Mouse (Mus musculus) neural tube, embryonic 14.5 days (tissue): ENCODE results near the gene Aif1. TPM values are rescaled to one million over a fixed set of nuclear protein-coding genes. Genes with fewer than 3 reads are reported as not detected.

Source experiments
- ATAC-seq: fragments of 200-750 bp; cut with Nextera tagmentation; 2 replicates; pipeline ENCODE4 v1.8.0; 2017; ENCODE audit warnings: low read depth, mild to moderate bottlenecking, moderate TSS enrichment, moderate library complexity
- H3K27ac ChIP-seq: fragments of 300-500 bp; sonication (generic); 2 replicates; pipeline ENCODE4 v1.5.1; 2014; ENCODE audit warnings: low read depth, mild to moderate bottlenecking, control low read depth, low read length, moderate library complexity, mixed read lengths
- H3K27me3 ChIP-seq: fragments of 300-500 bp; sonication (generic); 2 replicates; pipeline ENCODE4 v1.6.1; 2014; ENCODE audit warnings: low read length; ENCODE audit not compliant: control insufficient read depth, insufficient read depth
- H3K36me3 ChIP-seq: fragments of 300-500 bp; sonication (generic); 2 replicates; pipeline ENCODE4 v1.6.1; 2014; ENCODE audit warnings: low read length, mixed read lengths; ENCODE audit not compliant: control insufficient read depth, insufficient read depth
- H3K4me1 ChIP-seq: fragments of 300-500 bp; sonication (generic); 2 replicates; pipeline ENCODE4 v1.6.1; 2014; ENCODE audit warnings: low read length; ENCODE audit not compliant: control insufficient read depth, insufficient read depth
- H3K4me2 ChIP-seq: fragments of 300-500 bp; sonication (generic); 2 replicates; pipeline ENCODE4 v1.6.1; 2014; ENCODE audit warnings: mild to moderate bottlenecking, low read depth, low read length, control low read depth
- H3K4me3 ChIP-seq: fragments of 300-500 bp; sonication (generic); 2 replicates; pipeline ENCODE4 v1.5.1; 2014; ENCODE audit warnings: low read depth, low read length, control low read depth, mixed read lengths
- H3K9ac ChIP-seq: fragments of 300-500 bp; sonication (generic); replicated peaks from 2 replicates; pipeline ENCODE4 v1.6.1; 2014; ENCODE audit warnings: low read depth, mild to moderate bottlenecking, control low read depth, low read length, mixed read lengths
- H3K9me3 ChIP-seq: fragments of 300-500 bp; sonication (generic); 2 replicates; pipeline ENCODE4 v1.6.1; 2016; ENCODE audit warnings: low read length; ENCODE audit not compliant: control insufficient read depth
- WGBS: fragments of 180-500 bp; shearing (Covaris S2); extraction: QIAGEN DNeasy Blood & Tissue Kit; methylation state at CpG from one replicate; pipeline ENCODE4 v1.1.7; 2014; 5-methylcytosine and 5-hydroxymethylcytosine counted together
- polyA plus RNA-seq: library from polyadenylated mRNA; unstranded; fragments of >200 nt; fragmentation: Nextera tagmentation; extraction: Ambion mirVana; gene quantifications from 2 replicates; pipeline ENCODE4 v1.2.1, GENCODE M21; 2014

The Aif1 gene
- polyA plus RNA-seq, 1 experiment from 2014 or later: 6.7 TPM

GRCm38 (mm10) chr17:35209785-35210535 is 34.1 kb upstream of the Aif1 start:
- 82% methylated on average over 12 of the region's 12 CpGs for WGBS
- no peaks in the 10 kb centered on the region for H3K27me3 ChIP-seq
- ATAC-seq: no peak

DNA sequence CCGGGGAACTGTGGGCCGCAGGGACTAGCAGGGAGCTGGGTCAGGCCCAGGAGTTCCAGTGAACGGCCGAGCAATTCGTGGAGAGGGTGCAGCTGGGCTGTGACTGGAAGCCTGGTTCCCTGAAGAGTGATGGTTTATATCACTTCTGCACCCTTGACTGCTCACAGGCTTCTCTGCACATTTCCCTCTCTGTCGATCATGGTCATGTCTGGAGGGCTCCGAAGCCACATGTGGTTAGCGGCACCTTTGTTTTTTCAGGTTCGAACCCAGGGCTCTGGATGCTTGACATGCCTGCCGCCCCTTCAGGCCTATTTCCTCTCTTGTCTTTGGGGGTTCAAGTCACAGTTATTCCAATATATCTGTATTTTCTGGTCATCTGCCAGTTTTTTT is 29.5 kb upstream of the Aif1 start:
- Histone ChIP-seq H3K4me1 (no peaks in the 10 kb centered on the region), H3K36me3 (no peaks in the 10 kb centered on the region), H3K9me3 (no peaks in the 10 kb centered on the region), H3K27ac (no peak overlapping the region), H3K4me2 (no peak overlapping the region), H3K27me3 (no peaks in the 10 kb centered on the region), H3K4me3 (no peak overlapping the region), H3K9ac (no peak overlapping the region)
- no peak for ATAC-seq
- WGBS: 54% methylated on average over 10 of the region's 10 CpGs

More at GRCm38 (mm10) chr17:35209785-35210535, 34.1 kb upstream of the Aif1 start:
- Histone ChIP-seq H3K4me1 (no peaks in the 10 kb centered on the region), H3K4me3 (no peak overlapping the region), H3K9me3 (no peaks in the 10 kb centered on the region), H3K9ac (no peak overlapping the region), H3K36me3 (no peaks in the 10 kb centered on the region), H3K4me2 (no peak overlapping the region), H3K27ac (no peak overlapping the region)

DNA sequence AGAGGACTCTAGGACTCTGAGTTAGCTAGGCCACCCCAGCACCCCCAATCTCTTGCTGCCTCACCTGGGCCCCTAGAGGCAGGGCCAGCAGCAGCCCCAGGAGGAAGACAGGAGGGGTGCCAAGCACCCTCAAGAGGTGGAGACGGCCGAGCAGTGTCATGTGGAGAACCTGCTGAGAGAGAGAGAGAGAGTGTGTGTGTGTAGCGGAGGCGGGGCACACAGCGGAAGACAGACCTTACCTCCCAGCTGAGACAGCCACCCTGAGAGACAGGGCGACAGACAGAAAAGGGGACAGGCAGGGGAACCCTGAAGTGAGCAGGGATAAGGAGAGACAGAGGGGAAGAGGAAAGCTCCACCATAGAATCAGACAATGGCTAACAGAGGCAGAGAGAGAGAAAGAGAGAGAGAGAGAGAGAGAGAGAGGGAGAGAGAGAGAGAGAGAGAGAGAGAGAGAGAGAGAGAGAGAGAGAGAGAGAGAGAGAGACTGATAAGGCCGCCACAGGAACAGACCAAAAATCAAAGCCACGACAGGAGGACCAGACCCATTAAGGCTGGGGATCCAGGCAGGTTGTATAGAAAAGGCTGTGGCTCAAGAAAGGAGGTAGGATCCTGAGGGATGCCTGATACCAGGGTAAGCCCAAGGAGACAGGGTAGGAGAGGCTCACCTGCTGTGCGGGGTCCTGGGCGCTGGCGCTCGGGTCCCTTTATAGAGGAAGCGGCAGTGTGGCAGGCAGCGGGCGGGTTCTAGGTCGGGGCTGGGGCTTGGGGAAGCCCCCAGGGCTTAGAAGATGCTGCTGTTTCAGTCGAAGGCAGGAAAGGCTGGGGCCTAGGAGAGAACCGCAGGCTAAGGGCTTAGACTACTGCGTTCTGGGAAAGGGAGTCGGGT is 28.9 kb upstream of the Aif1 start, which contains the start of gene Lta:
TSS of gene Lta (minus strand) at position 858 of the 886 bp plus-strand sequence.
- Histone ChIP-seq H3K9ac (no peak within 1 kb of the TSS), H3K4me2 (no peak within 1 kb of the TSS), H3K27ac (no peak within 1 kb of the TSS), H3K9me3 (no peaks in the 10 kb centered on the region), H3K27me3 (no peaks in the 10 kb centered on the region), H3K4me1 (no peaks in the 10 kb centered on the region), H3K4me3 (no peak within 1 kb of the TSS), H3K36me3 (no peaks in the 10 kb centered on the region)
- ATAC-seq: no peak
- WGBS: 41% methylated on average over 20 of the region's 20 CpGs

DNA sequence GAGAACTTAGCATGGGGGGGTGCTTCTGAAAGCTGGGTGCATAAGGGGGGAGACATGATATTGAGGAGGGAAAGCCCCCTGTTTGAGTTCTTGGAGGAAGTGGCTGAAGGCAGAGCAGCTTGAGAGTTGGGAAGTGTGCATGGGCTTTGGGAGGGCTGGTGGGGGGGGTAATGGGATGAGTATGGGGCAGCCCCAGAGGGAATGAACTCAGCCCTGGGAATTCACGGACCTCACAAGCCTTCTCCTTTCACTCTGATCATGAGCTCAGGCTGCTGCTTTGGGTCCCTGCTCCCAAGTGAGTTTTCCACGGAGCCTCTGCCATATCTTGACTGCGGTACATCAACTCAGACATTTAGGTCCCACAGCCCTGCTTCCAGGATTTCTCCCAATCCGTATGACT is 26.6 kb upstream of the Aif1 start:
- no peak for ATAC-seq
- WGBS: 79% methylated on average over 4 of the region's 4 CpGs
- Histone ChIP-seq H3K36me3 (no peaks in the 10 kb centered on the region), H3K27me3 (peaks cover 3% of the 10 kb centered on the region; the same call in 1 of the 2 replicates), H3K4me2 (no peak overlapping the region), H3K9me3 (no peaks in the 10 kb centered on the region), H3K9ac (no peak overlapping the region), H3K4me1 (no peaks in the 10 kb centered on the region), H3K4me3 (no peak overlapping the region), H3K27ac (no peak overlapping the region)

DNA sequence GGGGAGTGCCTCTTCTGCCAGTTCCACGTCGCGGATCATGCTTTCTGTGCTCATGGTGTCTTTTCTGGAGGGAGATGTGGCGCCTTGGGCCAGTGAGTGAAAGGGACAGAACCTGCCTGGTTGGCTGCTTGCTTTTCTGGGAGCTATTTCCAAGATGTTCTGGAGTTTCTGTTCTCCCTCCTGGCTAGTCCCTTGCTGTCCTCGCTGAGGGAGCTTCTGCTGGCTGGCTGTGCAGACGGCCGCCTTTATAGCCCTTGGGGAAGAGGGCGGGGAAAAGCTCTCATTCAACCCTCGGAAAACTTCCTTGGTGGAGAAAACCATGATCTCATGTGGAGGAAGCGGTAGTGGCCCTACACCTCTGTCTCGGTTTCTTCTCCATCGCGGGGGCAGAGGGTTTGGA is 25.9 kb upstream of the Aif1 start, which contains the start of gene Tnf:
TSS of gene Tnf (minus strand) at position 221 of the 400 bp plus-strand sequence.
- no peak for ATAC-seq
- WGBS: 34% methylated on average over 13 of the region's 13 CpGs
- no peaks in the 10 kb centered on the region for H3K4me1 ChIP-seq
- H3K36me3 ChIP-seq: no peaks in the 10 kb centered on the region
- H3K27ac ChIP-seq: no peak within 1 kb of the TSS
- no peak within 1 kb of the TSS for H3K4me2 ChIP-seq
- H3K9ac ChIP-seq: no peak within 1 kb of the TSS
- H3K9me3 ChIP-seq: no peaks in the 10 kb centered on the region
- peaks cover 3% of the 10 kb centered on the region; the same call in 1 of the 2 replicates for H3K27me3 ChIP-seq
- no peak within 1 kb of the TSS for H3K4me3 ChIP-seq

DNA sequence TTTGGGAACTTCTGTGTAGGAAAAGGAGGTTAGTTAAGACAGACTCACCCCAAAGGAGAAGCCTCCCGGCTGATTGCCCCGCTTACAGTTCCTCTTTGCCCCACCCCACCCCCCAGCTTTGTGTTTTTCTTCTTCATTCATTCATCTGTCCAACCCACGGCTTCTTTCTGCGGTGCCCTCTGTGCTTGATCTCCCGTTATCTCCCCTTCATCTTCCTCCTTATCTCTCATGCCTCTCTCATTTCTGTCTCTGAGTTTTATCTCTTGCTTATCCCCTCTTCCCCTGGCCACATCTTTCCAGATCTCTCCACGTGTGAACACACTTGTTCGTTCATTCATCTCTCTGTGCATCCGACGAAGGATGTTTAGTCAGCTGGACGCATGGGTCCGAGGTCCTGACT is 25.3 kb upstream of the Aif1 start:
- H3K36me3 ChIP-seq: no peaks in the 10 kb centered on the region
- H3K27me3 ChIP-seq: peaks cover 7% of the 10 kb centered on the region
- no peaks in the 10 kb centered on the region for H3K9me3 ChIP-seq
- no peak overlapping the region for H3K9ac ChIP-seq
- no peak for ATAC-seq
- no peaks in the 10 kb centered on the region for H3K4me1 ChIP-seq
- no peak overlapping the region for H3K27ac ChIP-seq
- WGBS: 80% methylated on average over 11 of the region's 11 CpGs
- no peak overlapping the region for H3K4me3 ChIP-seq
- no peak overlapping the region for H3K4me2 ChIP-seq

DNA sequence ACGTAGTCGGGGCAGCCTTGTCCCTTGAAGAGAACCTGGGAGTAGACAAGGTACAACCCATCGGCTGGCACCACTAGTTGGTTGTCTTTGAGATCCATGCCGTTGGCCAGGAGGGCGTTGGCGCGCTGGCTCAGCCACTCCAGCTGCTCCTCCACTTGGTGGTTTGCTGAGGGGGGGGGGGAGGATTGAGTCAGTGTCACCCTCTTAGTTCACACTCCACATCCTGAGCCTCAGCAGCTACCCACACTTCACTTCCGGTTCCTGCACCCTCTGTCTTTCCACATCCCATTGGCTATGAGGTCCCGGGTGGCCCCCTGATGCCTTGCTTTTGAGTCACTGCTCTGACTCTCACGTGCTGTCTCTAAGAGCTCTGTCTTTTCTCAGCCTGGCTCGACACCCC is 24.5 kb upstream of the Aif1 start:
- no peaks in the 10 kb centered on the region for H3K36me3 ChIP-seq
- WGBS: 90% methylated on average over 11 of the region's 11 CpGs
- no peak for ATAC-seq
- H3K4me3 ChIP-seq: no peak overlapping the region
- no peaks in the 10 kb centered on the region for H3K9me3 ChIP-seq
- H3K4me2 ChIP-seq: no peak overlapping the region
- no peak overlapping the region for H3K27ac ChIP-seq
- H3K4me1 ChIP-seq: peaks cover 4% of the 10 kb centered on the region; the same call in 1 of the 2 replicates
- H3K27me3 ChIP-seq: peaks cover 13% of the 10 kb centered on the region
- no peak overlapping the region for H3K9ac ChIP-seq

DNA sequence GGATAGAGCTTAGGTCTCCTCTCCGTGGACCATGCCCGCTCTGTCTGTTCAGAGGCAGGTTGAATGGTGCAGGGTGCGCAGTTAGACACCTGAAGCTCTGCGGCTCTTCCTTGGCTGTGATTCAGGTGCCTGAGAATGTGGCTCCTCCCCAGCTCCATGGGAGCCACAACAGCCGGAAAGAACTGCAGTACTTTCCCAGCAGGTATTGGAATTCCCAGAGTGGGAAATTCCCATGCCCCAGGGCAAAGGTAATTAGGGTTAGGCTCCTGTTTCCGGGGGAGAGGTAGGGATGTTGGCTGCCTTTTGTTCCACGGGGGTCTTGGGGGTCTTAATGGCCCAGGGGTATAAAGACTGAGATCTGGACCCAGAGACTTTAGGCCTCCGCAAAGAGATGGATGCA is 23.1 kb upstream of the Aif1 start:
- no peak overlapping the region for H3K27ac ChIP-seq
- H3K27me3 ChIP-seq: peaks cover 25% of the 10 kb centered on the region
- no peak overlapping the region for H3K4me3 ChIP-seq
- H3K9ac ChIP-seq: no peak overlapping the region
- no peak overlapping the region for H3K4me2 ChIP-seq
- WGBS: 23% methylated on average over 8 of the region's 8 CpGs
- no peak for ATAC-seq
- peaks cover 4% of the 10 kb centered on the region; the same call in 1 of the 2 replicates for H3K4me1 ChIP-seq
- H3K36me3 ChIP-seq: no peaks in the 10 kb centered on the region
- H3K9me3 ChIP-seq: no peaks in the 10 kb centered on the region

- H3K27ac ChIP-seq: no peak overlapping the region
- H3K9me3 ChIP-seq: no peaks in the 10 kb centered on the region
- H3K9ac ChIP-seq: no peak overlapping the region
- no peaks in the 10 kb centered on the region for H3K36me3 ChIP-seq
- H3K4me1 ChIP-seq: peaks cover 4% of the 10 kb centered on the region; the same call in 1 of the 2 replicates
- ATAC-seq: no peak
- peaks cover 25% of the 10 kb centered on the region for H3K27me3 ChIP-seq
- H3K4me2 ChIP-seq: no peak overlapping the region
- WGBS: 73% methylated on average over 7 of the region's 7 CpGs
- no peak overlapping the region for H3K4me3 ChIP-seq
Measured at GRCm38 (mm10) chr17:35198029-35198428, 22.2 kb upstream of the Aif1 start.
